Mouse (Mus musculus): ENCODE results near the gene Blmh. TPM values are rescaled to one million over a fixed set of nuclear protein-coding genes. Genes with fewer than 3 reads are reported as not detected.
A peak's percentile ranks its signal among the peaks of the same experiment; 100 is the strongest.

Gene Blmh
- polyA plus RNA-seq, 1 experiment = 58.3 TPM

DNA sequence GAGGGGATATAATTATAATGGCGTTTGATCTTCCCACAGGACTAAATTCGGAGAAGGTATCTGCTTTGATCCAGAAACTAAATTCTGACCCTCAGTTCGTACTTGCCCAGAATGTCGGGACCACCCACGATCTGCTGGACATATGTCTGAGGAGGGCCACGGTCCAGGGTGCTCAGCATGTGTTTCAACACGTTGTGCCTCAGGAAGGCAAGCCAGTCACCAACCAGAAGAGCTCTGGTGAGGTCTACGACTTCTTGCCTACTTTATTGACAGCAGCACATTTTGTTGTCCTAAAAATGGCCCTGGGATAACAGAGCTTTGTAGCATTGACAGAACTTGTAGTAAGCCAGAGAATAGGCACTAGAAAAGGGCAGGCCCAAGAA, 21.6 kb downstream of the Blmh start:
- peak overlapping the region; percentile 95 for H3K4me2 ChIP-seq (ENCODE audit: low read depth)
- H3ac ChIP-seq (ENCODE audit: control insufficient read depth, insufficient read length) = peak overlapping the region; percentile 36
- H3K4me3 ChIP-seq = peak overlapping the region; percentile 89
- no peaks in the 10 kb centered on the region for H3K27me3 ChIP-seq (ENCODE audit: control insufficient read depth, insufficient read depth, insufficient read length)
- peaks cover 25% of the 10 kb centered on the region for H3K36me3 ChIP-seq (ENCODE audit: control insufficient read depth, insufficient read depth)
- peaks cover 5% of the 10 kb centered on the region for H3K79me2 ChIP-seq (ENCODE audit: control insufficient read depth, insufficient read depth)
- TF ChIP-seq MYOD1 (IDR thresholded peaks at IDR 0.05; ENCODE audit: control insufficient read depth in 1 of 3, insufficient read length in 2 of 3, low read depth in 2 of 3) (peak in 1 of 3 experiments; percentile 12), POLR2AphosphoS2 (IDR thresholded peaks at IDR 0.05; ENCODE audit: insufficient read length, low read depth) (no peak)

DNA sequence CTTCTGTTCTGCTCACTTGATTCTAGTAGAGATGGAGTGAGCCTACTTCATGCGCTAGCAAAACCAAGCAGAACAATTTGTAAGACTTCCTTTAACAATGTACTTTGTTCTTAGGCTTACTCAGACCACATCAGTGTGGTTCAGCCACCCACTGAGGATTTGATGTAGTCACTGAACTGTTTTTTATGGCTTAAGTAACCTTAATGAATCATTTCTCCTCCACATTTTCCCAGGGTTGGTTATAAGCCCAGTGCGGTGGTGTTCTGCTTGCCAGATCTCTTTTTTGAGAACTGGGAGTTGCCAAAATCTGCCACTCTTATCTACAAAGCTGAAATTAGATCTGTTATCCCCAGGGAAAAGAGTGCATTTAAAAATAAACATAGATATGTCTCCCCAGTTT, 28.9 kb downstream of the Blmh start:
- Histone ChIP-seq H3K4me2 (ENCODE audit: low read depth) (peak overlapping the region; percentile 33), H3K79me2 (ENCODE audit: control insufficient read depth, insufficient read depth) (no peaks in the 10 kb centered on the region), H3K4me3 (no peak overlapping the region), H3K27me3 (ENCODE audit: control insufficient read depth, insufficient read depth, insufficient read length) (no peaks in the 10 kb centered on the region), H3ac (ENCODE audit: control insufficient read depth, insufficient read length) (no peak overlapping the region), H3K36me3 (ENCODE audit: control insufficient read depth, insufficient read depth) (peaks cover 68% of the 10 kb centered on the region)
- TF ChIP-seq CEBPB (IDR thresholded peaks at IDR 0.05; ENCODE audit: insufficient read depth, poor library complexity, severe bottlenecking) (0 out of 2 replicates have a peak, but pooled peaks have one; percentile 13), TCF3 (IDR thresholded peaks at IDR 0.05; ENCODE audit: insufficient read length, low read depth) (no peak), REST (IDR thresholded peaks at IDR 0.05; ENCODE audit: insufficient read depth, insufficient read length) (no peak), POLR2A (IDR thresholded peaks at IDR 0.05; ENCODE audit: insufficient read length, low read depth) (no peak)

- H3K36me3 ChIP-seq (ENCODE audit: control insufficient read depth, insufficient read depth) = peaks cover 66% of the 10 kb centered on the region
- no peak overlapping the region for H3K4me2 ChIP-seq (ENCODE audit: low read depth)
- no peak overlapping the region for H3K4me3 ChIP-seq
- no peaks in the 10 kb centered on the region for H3K79me2 ChIP-seq (ENCODE audit: control insufficient read depth, insufficient read depth)
- no peak for TF ChIP-seq MAX (IDR thresholded peaks at IDR 0.05; ENCODE audit: low read depth)
- TF ChIP-seq SRF (IDR thresholded peaks at IDR 0.05; ENCODE audit: control insufficient read depth, insufficient read length, low read depth) = no peak
- no peak for TF ChIP-seq USF1 (IDR thresholded peaks at IDR 0.05; ENCODE audit: low read depth)
- no peak for TF ChIP-seq POLR2A (IDR thresholded peaks at IDR 0.05; ENCODE audit: insufficient read length, low read depth)
- TF ChIP-seq REST (IDR thresholded peaks at IDR 0.05; ENCODE audit: insufficient read depth, insufficient read length) = no peak
- TF ChIP-seq E2F4 (IDR thresholded peaks at IDR 0.05; ENCODE audit: insufficient read depth) = no peak
- no peak for TF ChIP-seq MYOD1 (IDR thresholded peaks at IDR 0.05; ENCODE audit: control insufficient read depth in 1 of 3, insufficient read length in 2 of 3, low read depth in 2 of 3)
- no peak for TF ChIP-seq TCF12 (IDR thresholded peaks at IDR 0.05; ENCODE audit: insufficient read depth, poor library complexity, severe bottlenecking)
- TF ChIP-seq POLR2AphosphoS2 (IDR thresholded peaks at IDR 0.05; ENCODE audit: insufficient read length, low read depth) = no peak
- no peak overlapping the region for H3ac ChIP-seq (ENCODE audit: control insufficient read depth, insufficient read length)
- no peaks in the 10 kb centered on the region for H3K27me3 ChIP-seq (ENCODE audit: control insufficient read depth, insufficient read depth, insufficient read length)
Measured at GRCm38 (mm10) chr11:76965703-76966102, 41.1 kb downstream of the Blmh start.

- Histone ChIP-seq H3K36me3 (ENCODE audit: control insufficient read depth, insufficient read depth) (peaks cover 43% of the 10 kb centered on the region), H3ac (ENCODE audit: control insufficient read depth, insufficient read length) (no peak overlapping the region), H3K4me2 (ENCODE audit: low read depth) (no peak overlapping the region), H3K79me2 (ENCODE audit: control insufficient read depth, insufficient read depth) (no peaks in the 10 kb centered on the region), H3K27me3 (ENCODE audit: control insufficient read depth, insufficient read depth, insufficient read length) (no peaks in the 10 kb centered on the region), H3K4me3 (no peak overlapping the region)
- TF ChIP-seq MYOD1 (IDR thresholded peaks at IDR 0.05; ENCODE audit: control insufficient read depth in 1 of 3, insufficient read length in 2 of 3, low read depth in 2 of 3) (no peak), TCF3 (IDR thresholded peaks at IDR 0.05; ENCODE audit: insufficient read length, low read depth) (no peak), MYOG (IDR thresholded peaks at IDR 0.05; ENCODE audit: control insufficient read depth in 1 of 3, insufficient read depth in 1 of 3, insufficient read length in 2 of 3, low read depth in 2 of 3) (no peak), REST (IDR thresholded peaks at IDR 0.05; ENCODE audit: insufficient read depth, insufficient read length) (no peak)
Measured at GRCm38 (mm10) chr11:76970328-76970727, 45.7 kb downstream of the Blmh start.

DNA sequence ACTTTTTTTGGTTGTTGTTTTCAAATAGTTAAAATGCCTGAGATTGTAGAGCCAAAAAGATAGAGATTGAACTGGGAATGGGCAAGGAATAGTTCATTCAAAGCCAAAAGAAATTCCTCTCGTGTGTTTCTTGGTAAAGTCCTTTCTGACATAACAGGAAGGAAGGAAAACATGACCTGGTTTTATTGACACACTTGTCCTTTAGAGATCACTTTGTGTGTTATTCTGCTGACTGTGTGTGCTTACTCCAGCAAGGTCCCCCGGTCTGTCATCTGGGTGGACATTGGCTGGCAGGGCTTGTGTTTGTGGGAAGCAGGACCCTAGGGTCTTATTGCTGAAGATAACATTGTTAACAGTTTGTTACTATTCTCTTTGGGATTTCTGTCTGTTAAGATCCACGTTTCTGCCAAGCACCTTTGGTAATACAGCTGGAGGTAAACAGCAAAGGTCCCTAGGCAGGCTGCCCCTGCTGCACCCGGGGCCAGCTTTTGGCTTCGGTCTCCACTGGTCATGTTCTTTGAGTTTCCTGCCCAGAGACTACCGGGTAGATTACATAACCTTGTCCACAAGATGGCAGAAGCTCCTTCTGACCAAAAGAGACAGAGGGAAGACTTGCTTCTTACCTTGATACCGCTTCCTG, 50.2 kb downstream of the Blmh start:
- no peak overlapping the region for H3K4me3 ChIP-seq
- H3K36me3 ChIP-seq (ENCODE audit: control insufficient read depth, insufficient read depth) = peaks cover 13% of the 10 kb centered on the region
- no peak overlapping the region for H3K4me2 ChIP-seq (ENCODE audit: low read depth)
- H3ac ChIP-seq (ENCODE audit: control insufficient read depth, insufficient read length) = no peak overlapping the region
- TF ChIP-seq MAX (IDR thresholded peaks at IDR 0.05; ENCODE audit: low read depth) = no peak
- TF ChIP-seq TCF12 (IDR thresholded peaks at IDR 0.05; ENCODE audit: insufficient read depth, poor library complexity, severe bottlenecking) = no peak
- no peak for TF ChIP-seq TCF3 (IDR thresholded peaks at IDR 0.05; ENCODE audit: insufficient read length, low read depth)
- no peak for TF ChIP-seq POLR2AphosphoS2 (IDR thresholded peaks at IDR 0.05; ENCODE audit: insufficient read length, low read depth)
- no peaks in the 10 kb centered on the region for H3K27me3 ChIP-seq (ENCODE audit: control insufficient read depth, insufficient read depth, insufficient read length)
- H3K79me2 ChIP-seq (ENCODE audit: control insufficient read depth, insufficient read depth) = no peaks in the 10 kb centered on the region

DNA sequence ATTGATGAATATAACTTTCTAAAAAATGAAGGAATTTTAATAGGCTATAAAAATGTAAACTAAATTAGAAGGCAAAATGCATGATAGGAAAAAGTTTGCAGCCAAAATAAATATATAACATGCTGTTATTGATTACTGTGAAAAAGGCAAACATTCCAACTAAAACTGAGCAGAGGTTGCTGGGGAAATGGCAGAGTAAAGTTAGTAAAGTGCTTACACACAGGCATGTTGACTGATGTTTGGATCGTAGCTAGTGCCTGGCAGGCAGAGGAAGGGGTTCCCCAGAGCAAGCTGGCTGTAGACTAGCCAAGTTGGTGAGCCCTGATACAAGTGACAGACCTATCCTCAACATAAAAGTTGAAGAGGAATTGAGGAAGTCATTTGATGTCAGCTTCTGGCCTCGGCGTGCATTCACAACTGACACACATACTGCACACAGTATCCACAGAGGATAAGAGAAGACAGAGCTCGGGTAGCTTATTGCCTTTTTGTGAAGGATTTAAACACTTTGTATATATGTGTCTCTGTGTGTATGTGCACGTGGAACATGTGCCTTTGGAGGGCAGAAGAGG, 57.0 kb downstream of the Blmh start:
- H3ac ChIP-seq (ENCODE audit: control insufficient read depth, insufficient read length) = no peak overlapping the region
- H3K79me2 ChIP-seq (ENCODE audit: control insufficient read depth, insufficient read depth) = no peaks in the 10 kb centered on the region
- H3K4me2 ChIP-seq (ENCODE audit: low read depth) = no peak overlapping the region
- H3K27me3 ChIP-seq (ENCODE audit: control insufficient read depth, insufficient read depth, insufficient read length) = no peaks in the 10 kb centered on the region
- peaks cover 4% of the 10 kb centered on the region for H3K36me3 ChIP-seq (ENCODE audit: control insufficient read depth, insufficient read depth)
- no peak for TF ChIP-seq REST (IDR thresholded peaks at IDR 0.05; ENCODE audit: insufficient read depth, insufficient read length)
- no peak overlapping the region for H3K4me3 ChIP-seq

Data from myocyte (in vitro differentiated cells).